Mouse (Mus musculus): ENCODE measurements around the gene Gm49425.

Gm49425 gene

GRCm38 (mm10) chr15:101491431-101491830 is 25.6 kb downstream of the Gm49425 start, which contains the start of gene Krt83:
Krt83 (minus strand) TSS chr15:101491512.
- no peak for DNase-seq (ENCODE audit: low spot score in 2 of 2)

DNA sequence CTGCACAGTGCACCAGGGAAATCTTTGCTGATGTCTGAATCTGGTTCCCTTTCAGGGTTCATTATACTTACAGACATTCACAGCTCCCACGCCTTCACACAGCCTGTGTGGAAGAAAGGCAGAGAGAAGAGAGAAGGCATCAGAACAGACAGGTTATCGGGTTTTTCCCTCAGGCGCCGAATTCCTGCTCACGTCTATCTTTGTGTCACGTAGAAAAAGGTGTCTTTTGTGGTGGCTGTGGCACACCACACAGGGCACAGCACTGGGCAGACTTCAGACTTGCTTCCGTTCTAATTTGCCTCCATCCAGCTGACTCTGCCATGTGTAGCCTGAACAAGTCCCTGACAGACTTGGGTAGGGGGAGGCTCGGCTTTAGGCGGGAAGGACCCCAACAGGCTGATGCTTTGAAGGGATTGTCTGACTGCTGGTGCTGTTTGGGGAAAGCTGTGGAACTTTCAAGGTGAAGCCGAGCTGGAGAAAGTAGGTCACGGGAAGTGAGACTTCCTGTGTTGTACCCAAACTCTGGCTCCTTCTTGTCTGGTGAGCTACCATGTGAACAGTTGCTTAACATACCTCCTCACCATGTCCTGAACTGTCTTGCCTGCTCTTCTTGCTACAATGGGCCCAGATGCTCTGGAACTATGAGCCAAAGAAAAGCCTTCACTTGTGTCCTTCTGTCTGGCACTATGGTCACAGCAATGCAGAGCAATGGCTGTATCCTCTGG is 31.0 kb downstream of the Gm49425 start:
- DNase-seq (ENCODE audit: low spot score in 2 of 2) = no peak

- DNase-seq (ENCODE audit: low spot score in 2 of 2) = no peak
Observed at GRCm38 (mm10) chr15:101484939-101485338, 32.1 kb downstream of the Gm49425 start.

- DNase-seq (ENCODE audit: low spot score in 2 of 2) = no peak
Observed at GRCm38 (mm10) chr15:101483646-101484045, 33.4 kb downstream of the Gm49425 start.

GRCm38 (mm10) chr15:101482056-101482455 is 35.0 kb downstream of the Gm49425 start:
- DNase-seq (ENCODE audit: low spot score in 2 of 2) = no peak

GRCm38 (mm10) chr15:101479666-101480060 is 37.4 kb downstream of the Gm49425 start:
- DNase-seq (ENCODE audit: low spot score in 2 of 2) = no peak

DNA sequence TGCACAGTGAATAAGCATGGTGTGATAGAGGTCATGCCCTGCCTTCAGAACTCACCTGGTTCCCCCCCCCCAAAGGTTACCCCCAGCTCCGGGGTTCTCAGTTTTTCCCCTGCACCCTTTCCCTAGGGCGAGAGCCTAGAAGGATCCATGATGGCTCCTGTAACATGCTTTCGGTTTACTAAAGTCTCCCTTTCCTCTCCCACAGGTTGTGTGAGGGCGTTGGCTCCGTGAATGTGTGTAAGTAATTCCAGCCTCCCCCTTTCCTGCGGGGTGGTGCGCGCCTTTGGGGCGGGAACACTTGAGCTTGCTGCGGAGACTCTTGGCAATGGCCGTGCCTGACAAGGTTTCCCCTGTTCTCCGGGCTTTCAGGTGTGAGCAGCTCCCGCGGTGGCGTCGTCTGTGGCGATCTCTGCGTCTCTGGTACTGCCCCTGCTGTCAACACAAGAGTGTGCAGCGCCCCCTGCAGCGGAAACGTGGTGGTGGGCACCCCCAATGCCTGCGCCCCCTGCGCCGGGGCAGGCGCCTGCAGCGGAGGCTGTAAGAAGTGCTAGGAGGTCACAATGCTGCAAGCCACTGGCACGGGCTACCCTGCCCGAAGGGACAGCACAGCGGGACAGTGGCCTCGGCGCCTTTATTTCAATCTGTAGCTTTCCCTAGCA is 37.9 kb downstream of the Gm49425 start:
- DNase-seq (ENCODE audit: low spot score in 2 of 2) = peak in 1 of 2 experiments; percentile 60

DNA sequence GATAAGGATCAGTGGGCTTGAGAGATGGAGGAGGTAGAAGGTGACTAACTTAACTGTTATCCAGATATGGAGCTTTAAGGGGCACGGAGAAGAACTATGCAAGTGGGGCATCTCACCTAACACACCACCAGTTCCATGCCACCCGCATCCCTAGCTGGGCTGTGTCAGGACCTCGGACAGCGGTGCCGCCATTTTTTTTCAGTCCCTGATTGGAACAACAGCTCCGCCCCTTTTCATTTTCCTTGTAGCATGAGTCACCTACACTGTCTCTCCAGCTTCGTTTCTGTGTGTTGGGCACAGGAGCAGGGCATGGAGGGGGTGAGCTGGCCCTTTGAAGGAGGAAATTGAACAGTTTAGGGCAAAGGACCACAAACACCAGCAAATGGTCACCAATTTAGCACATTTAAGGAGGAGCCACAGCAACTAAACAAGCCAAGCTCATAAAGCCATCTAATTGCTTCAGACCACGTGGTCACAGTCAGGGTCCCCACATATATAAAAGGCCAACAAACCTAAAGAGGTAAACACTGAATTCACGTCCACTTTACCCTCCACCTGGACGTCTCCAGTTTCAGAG is 44.0 kb downstream of the Gm49425 start, which contains the start of gene Krt86:
Gene Krt86, plus strand, starts transcription at position 527 of the 577 bp plus-strand sequence.
- no peak for DNase-seq (ENCODE audit: low spot score in 2 of 2)

DNA sequence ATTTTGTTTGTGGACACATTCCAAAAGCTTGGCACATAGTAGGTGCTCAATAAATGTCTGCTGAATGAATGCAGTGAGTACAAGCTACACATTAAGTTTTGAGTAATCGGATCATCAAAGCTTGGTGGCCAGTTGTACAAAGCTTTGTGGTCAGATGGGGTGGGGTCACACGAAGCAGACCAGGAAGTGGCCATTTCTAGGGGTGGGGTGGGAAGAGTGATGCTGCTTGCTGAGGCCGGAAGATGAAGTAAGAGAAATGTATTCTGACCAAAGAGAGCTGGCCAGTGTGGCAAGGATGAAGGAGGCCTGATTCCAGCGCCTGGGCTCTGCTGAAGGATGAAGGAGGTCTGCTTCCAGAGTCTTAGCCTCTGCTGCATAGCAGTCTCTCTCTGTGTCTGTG is 48.0 kb downstream of the Gm49425 start:
- DNase-seq (ENCODE audit: low spot score in 2 of 2) = no peak
